Mouse (Mus musculus): ENCODE results near the gene Serpina3n. TPM values are rescaled to one million over a fixed set of nuclear protein-coding genes. Genes with fewer than 3 reads are reported as not detected.
"Not testable (repeated sequence)": the region's sequence is repeated elsewhere in the genome, so short reads cannot be mapped to it uniquely, and the experiment has no call there.

The Serpina3n gene
- polyA plus RNA-seq, 1 experiment = 20.1 TPM

DNA sequence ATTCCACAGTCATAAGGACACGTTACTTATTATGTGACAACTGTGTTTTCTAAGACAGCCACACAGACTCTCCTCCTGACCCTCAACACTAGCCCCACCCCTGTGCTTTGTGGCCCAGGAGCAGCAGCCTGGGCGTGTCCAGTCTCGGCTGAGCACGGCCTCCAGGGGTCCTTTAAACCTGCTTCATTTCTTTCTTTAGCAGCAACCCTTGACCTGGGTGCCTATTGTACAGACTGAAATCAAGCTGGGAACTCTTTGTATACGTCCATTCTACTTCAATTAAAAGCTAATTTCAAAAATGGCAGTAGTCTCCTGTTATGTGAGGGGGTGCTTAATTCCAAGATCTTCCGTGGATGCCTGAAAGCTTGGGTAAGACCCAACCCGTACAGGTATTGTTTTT lies 26.7 kb downstream of the Serpina3n start:
- DNase-seq (ENCODE audit: extremely low spot score in 1 of 2, low spot score in 1 of 2) = no peak

DNA sequence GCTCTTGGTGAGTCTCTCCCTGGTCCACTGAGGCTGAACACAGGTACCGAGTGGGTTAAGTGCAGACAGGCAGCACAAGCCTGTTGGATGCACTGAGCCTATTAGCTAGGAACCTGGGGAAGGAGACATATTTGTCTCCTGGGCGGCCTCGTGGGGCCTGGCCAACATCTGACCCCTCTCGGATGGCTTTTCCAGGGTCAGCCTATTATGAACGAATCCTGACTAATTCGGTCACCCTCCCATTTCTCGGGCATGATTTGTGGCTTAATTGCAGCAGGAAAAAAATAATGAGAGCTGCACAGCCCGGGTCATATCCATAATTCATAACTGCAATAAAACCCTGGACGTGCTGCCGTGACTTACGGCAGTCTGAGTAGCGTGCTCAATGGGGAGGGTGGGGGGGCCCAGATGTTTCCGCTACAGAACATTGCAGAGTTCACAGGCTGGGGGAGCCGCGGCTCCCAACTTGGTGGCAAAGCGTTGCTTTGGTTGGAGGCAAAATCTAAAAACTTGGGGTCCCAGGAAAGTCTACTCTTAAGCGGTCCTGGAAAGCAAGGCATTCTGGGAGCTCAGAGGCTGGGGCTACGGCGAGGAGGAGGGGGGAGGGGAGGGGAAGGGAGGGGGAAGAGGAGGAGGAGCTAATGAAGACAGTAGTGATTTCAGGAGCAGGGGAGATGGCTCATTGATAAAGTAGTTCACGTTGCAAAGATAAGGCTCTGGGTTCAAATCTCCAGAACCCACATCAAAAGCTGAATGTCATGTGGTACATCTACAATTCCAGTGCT lies 27.6 kb downstream of the Serpina3n start:
- DNase-seq (ENCODE audit: extremely low spot score in 1 of 2, low spot score in 1 of 2) = no peak

DNA sequence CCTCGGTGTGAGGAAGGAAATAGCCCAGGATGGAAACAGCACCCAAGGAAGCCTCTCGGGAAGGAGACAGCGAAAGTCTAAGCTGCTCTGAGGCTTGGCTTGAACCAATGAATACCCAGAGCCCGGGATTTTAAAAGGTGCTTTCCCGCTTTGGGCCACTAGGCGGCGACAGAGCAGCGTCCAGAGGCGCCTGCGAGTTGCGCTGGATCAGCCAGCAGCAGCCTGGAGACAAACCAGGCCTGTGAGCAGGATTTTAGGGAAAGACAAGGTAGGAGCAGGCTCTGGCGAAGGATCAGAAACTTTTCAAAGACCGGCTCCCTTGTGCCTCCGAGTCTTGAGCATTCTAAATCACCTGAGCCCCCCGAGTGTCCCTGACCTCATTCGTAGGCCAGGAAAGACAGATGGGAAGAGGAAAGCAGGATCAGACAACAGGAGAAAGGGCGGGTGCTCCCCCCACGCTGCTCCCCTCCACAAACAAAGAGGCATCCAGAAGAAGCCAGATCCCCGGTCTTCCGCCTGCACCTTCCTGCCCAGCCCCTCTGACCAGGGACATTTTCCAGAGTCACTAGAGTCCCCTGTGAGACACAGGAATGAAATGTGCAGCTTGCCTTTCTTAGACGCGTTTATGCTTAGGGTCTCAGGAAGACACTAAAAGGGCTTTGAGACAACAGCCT lies 33.7 kb downstream of the Serpina3n start:
- DNase-seq (ENCODE audit: extremely low spot score in 1 of 2, low spot score in 1 of 2) = peak; percentile 59 to 97

DNA sequence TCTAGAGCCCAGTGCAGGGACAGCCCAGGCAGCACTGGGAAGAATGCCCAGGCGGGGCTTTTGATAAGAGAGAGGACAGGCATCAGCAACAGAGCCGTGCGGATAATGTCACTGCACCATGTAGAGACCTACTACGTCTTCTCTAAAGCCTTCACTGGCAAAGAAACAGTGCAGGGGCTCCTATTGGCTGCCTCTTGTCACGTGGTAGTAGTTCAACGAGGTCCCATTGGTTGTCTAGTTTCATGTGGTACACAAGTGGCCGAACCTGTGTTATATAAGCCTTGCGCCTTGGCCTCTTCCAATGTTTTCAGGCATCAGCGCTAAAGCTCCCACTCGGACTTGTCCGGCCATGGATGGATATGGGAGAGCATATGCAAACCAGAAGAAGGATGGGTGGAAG lies 37.2 kb downstream of the Serpina3n start:
- DNase-seq (ENCODE audit: extremely low spot score in 1 of 2, low spot score in 1 of 2) = no peak

DNA sequence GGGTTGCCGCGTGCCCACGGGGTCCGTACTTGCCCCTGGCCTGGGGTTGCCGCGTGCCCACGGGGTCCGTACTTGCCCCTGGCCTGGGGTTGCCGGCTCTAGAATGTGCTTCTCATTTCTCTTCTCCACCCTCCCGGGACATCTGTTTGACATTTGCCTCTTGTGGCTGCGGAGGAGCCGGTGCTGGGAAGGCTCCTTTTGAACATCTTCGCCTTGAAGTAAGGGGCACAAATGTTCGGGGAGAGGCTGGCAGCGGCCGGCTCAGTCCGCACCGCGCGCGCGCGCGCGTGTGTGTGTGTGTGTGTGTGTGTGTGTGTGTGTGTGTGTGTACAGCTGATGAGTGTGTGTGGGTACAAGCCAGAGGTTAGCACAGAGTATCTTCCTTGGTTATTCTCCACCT lies 40.5 kb downstream of the Serpina3n start:
- not testable (repeated sequence) for DNase-seq (ENCODE audit: extremely low spot score in 1 of 2, low spot score in 1 of 2)

DNA sequence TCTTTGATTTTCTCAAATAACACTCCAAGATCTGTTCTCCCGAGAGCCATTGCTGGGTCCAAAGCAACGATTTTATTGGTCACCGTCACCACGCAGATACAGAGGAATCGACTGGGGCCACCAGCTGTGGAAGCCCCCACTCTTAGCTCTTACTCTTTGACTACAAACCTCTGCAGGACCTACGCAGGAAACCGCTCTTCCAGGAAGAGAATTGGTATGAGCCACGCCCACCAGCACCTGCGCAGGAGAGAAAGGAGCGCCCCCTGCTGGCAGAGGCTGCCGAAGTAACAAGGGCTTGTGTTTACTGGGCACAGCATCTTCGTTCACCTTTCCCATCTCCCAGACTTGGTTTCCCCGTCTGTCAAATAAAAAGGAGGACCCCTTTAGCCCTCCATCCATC lies 41.6 kb downstream of the Serpina3n start:
- peak in 1 of 2 experiments; percentile 62 for DNase-seq (ENCODE audit: extremely low spot score in 1 of 2, low spot score in 1 of 2)

DNA sequence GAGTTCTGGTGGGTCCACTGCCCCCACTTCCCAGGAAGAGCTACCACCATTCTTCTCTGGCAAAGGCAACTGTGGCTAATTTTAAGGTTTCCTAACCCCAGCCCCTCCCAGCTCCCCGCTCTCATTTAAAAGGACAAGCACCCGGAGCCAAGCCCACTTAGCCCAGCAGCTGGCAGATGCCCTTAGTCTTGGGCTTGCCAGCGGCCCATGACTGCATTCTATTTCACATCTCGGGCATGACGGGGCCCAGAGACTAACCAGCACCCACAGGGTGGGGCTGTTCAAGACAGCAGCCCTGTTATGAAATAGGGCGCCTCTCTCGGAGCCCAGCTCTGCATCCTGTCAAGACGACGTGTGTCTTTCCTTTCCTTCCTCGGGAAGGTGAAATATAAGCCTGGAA lies 43.7 kb downstream of the Serpina3n start:
- no peak for DNase-seq (ENCODE audit: extremely low spot score in 1 of 2, low spot score in 1 of 2)

DNA sequence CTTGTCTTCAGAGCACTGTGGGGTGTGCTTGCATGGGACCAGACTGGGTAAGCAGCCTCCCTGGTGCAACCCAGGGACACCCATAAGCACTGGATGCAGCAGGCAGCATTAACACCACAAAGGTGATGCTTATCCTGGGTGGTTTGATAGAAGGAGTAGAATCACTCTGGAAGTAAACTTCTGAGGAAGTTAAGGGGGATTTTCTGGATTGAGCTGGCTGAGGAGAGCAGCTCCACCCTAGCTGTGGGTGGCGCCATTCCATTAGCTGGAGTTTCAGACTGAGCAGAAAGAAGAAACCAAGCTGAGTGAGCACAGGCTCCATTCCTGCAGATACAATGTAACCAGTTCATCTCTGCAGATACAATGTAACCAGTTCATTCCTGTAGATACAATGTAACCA lies 46.5 kb downstream of the Serpina3n start:
- no peak for DNase-seq (ENCODE audit: extremely low spot score in 1 of 2, low spot score in 1 of 2)

DNA sequence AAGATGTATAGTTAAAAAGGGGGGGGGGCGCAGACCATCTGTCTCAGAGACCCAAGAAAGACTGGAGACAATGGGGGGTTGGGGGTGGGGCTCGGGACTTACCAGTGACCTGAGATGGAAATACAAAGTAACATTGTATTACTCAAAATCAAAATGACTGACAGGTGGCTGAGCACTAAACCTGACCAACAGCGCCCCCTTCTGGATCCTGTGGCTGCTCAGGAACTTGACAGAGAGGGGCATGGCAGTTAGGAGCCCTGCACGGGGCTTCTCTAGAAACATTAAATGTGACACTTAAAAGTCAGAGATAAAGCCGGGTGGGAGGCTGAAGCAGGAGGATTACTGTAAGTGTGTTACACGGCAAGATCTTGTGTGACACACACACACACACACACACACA lies 52.8 kb downstream of the Serpina3n start:
- DNase-seq (ENCODE audit: extremely low spot score in 1 of 2, low spot score in 1 of 2) = no peak

DNA sequence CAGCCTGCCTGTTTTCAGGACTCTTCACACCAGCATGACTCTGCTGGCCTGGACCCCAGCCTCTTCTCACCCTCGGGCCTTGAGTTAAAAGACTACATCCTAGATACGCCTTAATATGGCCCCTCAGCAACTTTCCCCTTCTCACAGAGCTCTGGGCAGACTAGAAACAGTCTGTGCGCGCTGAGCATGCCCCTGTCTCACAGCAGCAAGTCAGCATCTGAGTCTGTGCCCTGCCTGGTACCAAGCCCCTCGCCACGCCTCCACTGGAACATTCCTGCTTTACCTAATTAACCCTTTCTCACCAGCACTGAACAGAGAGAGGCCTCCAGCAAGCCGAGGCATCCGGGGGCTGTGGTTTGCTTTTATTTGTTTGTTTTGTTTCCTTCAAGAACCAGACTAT lies 54.8 kb downstream of the Serpina3n start:
- DNase-seq (ENCODE audit: extremely low spot score in 1 of 2, low spot score in 1 of 2) = no peak

Other genes starting within 250 kb of the Serpina3n start
- gene Serpina3f, start 192.2 kb upstream of the Serpina3n start, polyA plus RNA-seq (2012; rRNA removed) = 0.06 TPM in 1 of 2 replicates, not detected in the other
- 0.24 and 0.27 TPM in 2 replicates for gene Serpina3g, start 170.5 kb upstream of the Serpina3n start, polyA plus RNA-seq (2012; rRNA removed)
- gene Serpina3i, start 143.6 kb upstream of the Serpina3n start, polyA plus RNA-seq (2012; rRNA removed) = not detected in 2 replicates
- not detected in 2 replicates for gene Serpina3j, start 92.2 kb upstream of the Serpina3n start, polyA plus RNA-seq (2012; rRNA removed)
- not detected in 2 replicates for gene Serpina3k, start 68.2 kb upstream of the Serpina3n start, polyA plus RNA-seq (2012; rRNA removed)
- not detected in 2 replicates for gene Serpina3m, start 68.2 kb upstream of the Serpina3n start, polyA plus RNA-seq (2012; rRNA removed)
- gene Gsc, start 66.6 kb downstream of the Serpina3n start, polyA plus RNA-seq (2012; rRNA removed) = 0.13 TPM in 1 of 2 replicates, not detected in the other